Mouse (Mus musculus): Measurements from ENCODE around the gene Kidins220. TPM values are rescaled to one million over a fixed set of nuclear protein-coding genes. Genes with fewer than 3 reads are reported as not detected.

The Kidins220 gene
- polyA plus RNA-seq, 1 experiment from 2014 or later, result 21.8 TPM

- no peak overlapping the region for H3K4me2 ChIP-seq (replicated peaks)
- ATAC-seq, result no peak
- WGBS, result 96% methylated on average over 2 of the region's 2 CpGs
These were observed 8.7 kb upstream of the Kidins220 start for GRCm38 (mm10) chr12:24966046-24966445.

GRCm38 (mm10) chr12:24971490-24972200, 3.1 kb upstream of the Kidins220 start:
- Histone ChIP-seq H3K27me3 (replicated peaks) (no peaks in the 10 kb centered on the region), H3K27ac (no peak overlapping the region), H3K9ac (no peak overlapping the region), H3K4me1 (replicated peaks) (peaks cover 9% of the 10 kb centered on the region), H3K4me2 (replicated peaks) (no peak overlapping the region), H3K9me3 (no peaks in the 10 kb centered on the region; the same call in 1 of the 2 replicates), H3K36me3 (no peaks in the 10 kb centered on the region), H3K4me3 (replicated peaks) (no peak overlapping the region)
- ATAC-seq, result no peak
- 85% methylated on average over 5 of the region's 5 CpGs for WGBS

More at GRCm38 (mm10) chr12:24966046-24966445, 8.7 kb upstream of the Kidins220 start:
- H3K4me1 ChIP-seq (replicated peaks), result no peaks in the 10 kb centered on the region
- no peak overlapping the region for H3K27ac ChIP-seq
- no peak overlapping the region for H3K9ac ChIP-seq
- no peaks in the 10 kb centered on the region; the same call in 1 of the 2 replicates for H3K9me3 ChIP-seq
- H3K36me3 ChIP-seq, result no peaks in the 10 kb centered on the region
- no peaks in the 10 kb centered on the region for H3K27me3 ChIP-seq (replicated peaks)
- no peak overlapping the region for H3K4me3 ChIP-seq (replicated peaks)

- no peak for ATAC-seq
- Histone ChIP-seq H3K27ac (no peak overlapping the region), H3K27me3 (replicated peaks) (no peaks in the 10 kb centered on the region), H3K36me3 (no peaks in the 10 kb centered on the region), H3K9me3 (no peaks in the 10 kb centered on the region; the same call in 1 of the 2 replicates), H3K4me1 (replicated peaks) (peaks cover 9% of the 10 kb centered on the region), H3K9ac (no peak overlapping the region), H3K4me2 (replicated peaks) (no peak overlapping the region), H3K4me3 (replicated peaks) (no peak overlapping the region)
- WGBS, result 72% methylated on average over 8 of the region's 8 CpGs
These were observed 2.1 kb upstream of the Kidins220 start for GRCm38 (mm10) chr12:24972371-24973350.

GRCm38 (mm10) chr12:24973586-24973985, 1.1 kb upstream of the Kidins220 start:
- Histone ChIP-seq H3K9ac (no peak overlapping the region), H3K4me3 (replicated peaks) (no peak overlapping the region), H3K4me1 (replicated peaks) (peaks cover 9% of the 10 kb centered on the region), H3K4me2 (replicated peaks) (no peak overlapping the region), H3K9me3 (no peaks in the 10 kb centered on the region), H3K27ac (no peak overlapping the region), H3K27me3 (replicated peaks) (no peaks in the 10 kb centered on the region), H3K36me3 (no peaks in the 10 kb centered on the region)
- no peak for ATAC-seq
- WGBS, result 68% methylated on average over 5 of the region's 5 CpGs

- peak overlapping the region; percentile 88 for H3K27ac ChIP-seq
- peak overlapping the region; percentile 60 for H3K4me2 ChIP-seq (replicated peaks)
- ATAC-seq, result peak; percentile 84
- H3K9me3 ChIP-seq, result no peaks in the 10 kb centered on the region
- no peaks in the 10 kb centered on the region for H3K27me3 ChIP-seq (replicated peaks)
- H3K9ac ChIP-seq, result peak overlapping the region; percentile 76
- H3K36me3 ChIP-seq, result no peaks in the 10 kb centered on the region
- WGBS, result under 1% methylated on average over 31 of the region's 31 CpGs
- peaks cover 9% of the 10 kb centered on the region for H3K4me1 ChIP-seq (replicated peaks)
- peak overlapping the region; percentile 88 for H3K4me3 ChIP-seq (replicated peaks)
These were observed 499 bp downstream of the Kidins220 start for GRCm38 (mm10) chr12:24975115-24975733.

GRCm38 (mm10) chr12:24985226-24985625, 10.5 kb downstream of the Kidins220 start:
- Histone ChIP-seq H3K9ac (no peak overlapping the region), H3K36me3 (0 out of 2 replicates have a peak, but pooled peaks cover 2% of the 10 kb centered on the region), H3K4me1 (replicated peaks) (no peaks in the 10 kb centered on the region), H3K4me2 (replicated peaks) (no peak overlapping the region), H3K27me3 (replicated peaks) (no peaks in the 10 kb centered on the region), H3K27ac (no peak overlapping the region), H3K4me3 (replicated peaks) (no peak overlapping the region), H3K9me3 (no peaks in the 10 kb centered on the region)
- WGBS, result 82% methylated on average over 5 of the region's 5 CpGs
- no peak for ATAC-seq

- Histone ChIP-seq H3K4me3 (replicated peaks) (no peak overlapping the region), H3K4me1 (replicated peaks) (no peaks in the 10 kb centered on the region), H3K36me3 (peaks cover 17% of the 10 kb centered on the region; the same call in 1 of the 2 replicates), H3K27ac (no peak overlapping the region), H3K9ac (no peak overlapping the region), H3K4me2 (replicated peaks) (no peak overlapping the region), H3K27me3 (replicated peaks) (no peaks in the 10 kb centered on the region), H3K9me3 (no peaks in the 10 kb centered on the region)
- no peak for ATAC-seq
- 96% methylated on average over 4 of the region's 4 CpGs for WGBS
These were observed 20.6 kb downstream of the Kidins220 start for GRCm38 (mm10) chr12:24995350-24995749.

GRCm38 (mm10) chr12:25005350-25005749, 30.6 kb downstream of the Kidins220 start:
- H3K27ac ChIP-seq, result no peak overlapping the region
- H3K9ac ChIP-seq, result no peak overlapping the region
- no peak overlapping the region for H3K4me2 ChIP-seq (replicated peaks)
- no peaks in the 10 kb centered on the region for H3K9me3 ChIP-seq
- no peak for ATAC-seq
- no peak overlapping the region for H3K4me3 ChIP-seq (replicated peaks)
- 66% methylated on average over 6 of the region's 6 CpGs for WGBS
- no peaks in the 10 kb centered on the region for H3K27me3 ChIP-seq (replicated peaks)
- H3K4me1 ChIP-seq (replicated peaks), result no peaks in the 10 kb centered on the region
- peaks cover 25% of the 10 kb centered on the region for H3K36me3 ChIP-seq

- no peak for ATAC-seq
- 84% methylated on average over 9 of the region's 9 CpGs for WGBS
- no peaks in the 10 kb centered on the region for H3K4me1 ChIP-seq (replicated peaks)
- no peaks in the 10 kb centered on the region for H3K27me3 ChIP-seq (replicated peaks)
- no peak overlapping the region for H3K27ac ChIP-seq
- H3K36me3 ChIP-seq, result peaks cover 25% of the 10 kb centered on the region
- no peak overlapping the region for H3K4me3 ChIP-seq (replicated peaks)
- H3K4me2 ChIP-seq (replicated peaks), result no peak overlapping the region
- no peaks in the 10 kb centered on the region for H3K9me3 ChIP-seq
- H3K9ac ChIP-seq, result no peak overlapping the region
These were observed 35.2 kb downstream of the Kidins220 start for GRCm38 (mm10) chr12:25009957-25010356.

GRCm38 (mm10) chr12:25010416-25010815, 35.7 kb downstream of the Kidins220 start:
- H3K36me3 ChIP-seq, result peaks cover 29% of the 10 kb centered on the region
- WGBS, result 74% methylated on average over 1 of the region's 1 CpGs
- H3K4me2 ChIP-seq (replicated peaks), result no peak overlapping the region

GRCm38 (mm10) chr12:25011733-25012367, 37.1 kb downstream of the Kidins220 start:
- Histone ChIP-seq H3K27ac (peak overlapping the region; percentile 62), H3K4me3 (replicated peaks) (no peak overlapping the region), H3K4me1 (replicated peaks) (no peaks in the 10 kb centered on the region), H3K9ac (no peak overlapping the region), H3K9me3 (no peaks in the 10 kb centered on the region), H3K27me3 (replicated peaks) (no peaks in the 10 kb centered on the region), H3K4me2 (replicated peaks) (no peak overlapping the region), H3K36me3 (peaks cover 39% of the 10 kb centered on the region)
- peak; percentile 73 for ATAC-seq
- 52% methylated on average over 15 of the region's 15 CpGs for WGBS

More at GRCm38 (mm10) chr12:25010416-25010815, 35.7 kb downstream of the Kidins220 start:
- Histone ChIP-seq H3K4me3 (replicated peaks) (no peak overlapping the region), H3K9me3 (no peaks in the 10 kb centered on the region), H3K9ac (no peak overlapping the region), H3K27ac (no peak overlapping the region), H3K27me3 (replicated peaks) (no peaks in the 10 kb centered on the region), H3K4me1 (replicated peaks) (no peaks in the 10 kb centered on the region)
- ATAC-seq, result no peak

Measured in intestine, embryonic 15.5 days (tissue).